Mouse (Mus musculus): ENCODE results near the gene Tex48. TPM values are rescaled to one million over a fixed set of nuclear protein-coding genes. Genes with fewer than 3 reads are reported as not detected.
A peak's percentile ranks its signal among the peaks of the same experiment; 100 is the strongest.

Tex48 gene
- not detected for polyA plus RNA-seq (2012; fragmentation: generic; extraction: Trizol)

- no peak for TF ChIP-seq MYOG (IDR thresholded peaks at IDR 0.05; ENCODE audit: control insufficient read depth in 1 of 3, insufficient read depth in 1 of 3, insufficient read length in 2 of 3, low read depth in 2 of 3)
- TF ChIP-seq SRF (IDR thresholded peaks at IDR 0.05; ENCODE audit: control insufficient read depth, insufficient read length, low read depth): no peak
- no peak for TF ChIP-seq E2F4 (IDR thresholded peaks at IDR 0.05; ENCODE audit: insufficient read depth)
- TF ChIP-seq TCF12 (IDR thresholded peaks at IDR 0.05; ENCODE audit: insufficient read depth, poor library complexity, severe bottlenecking): no peak
- no peak for TF ChIP-seq MAX (IDR thresholded peaks at IDR 0.05; ENCODE audit: low read depth)
- TF ChIP-seq CEBPB (IDR thresholded peaks at IDR 0.05; ENCODE audit: insufficient read depth, poor library complexity, severe bottlenecking): no peak
- H3K4me2 ChIP-seq (ENCODE audit: low read depth): no peak within 1 kb of the TSS
- no peak within 1 kb of the TSS for H3ac ChIP-seq (ENCODE audit: control insufficient read depth, insufficient read length)
- H3K27me3 ChIP-seq (ENCODE audit: control insufficient read depth, insufficient read depth, insufficient read length): no peaks in the 10 kb centered on the region
- no peaks in the 10 kb centered on the region for H3K79me2 ChIP-seq (ENCODE audit: control insufficient read depth, insufficient read depth)
- H3K4me3 ChIP-seq: no peak within 1 kb of the TSS
- no peaks in the 10 kb centered on the region for H3K36me3 ChIP-seq (ENCODE audit: control insufficient read depth, insufficient read depth)
Observed at GRCm38 (mm10) chr4:63622378-63622835, at the start of gene Tex48. Gene Tex48 (minus strand): TSS chr4:63622428.

GRCm38 (mm10) chr4:63668255-63668654, 46.0 kb upstream of the Tex48 start:
- Histone ChIP-seq H3K4me2 (ENCODE audit: low read depth) (peak overlapping the region; percentile 50), H3ac (ENCODE audit: control insufficient read depth, insufficient read length) (no peak overlapping the region), H3K36me3 (ENCODE audit: control insufficient read depth, insufficient read depth) (no peaks in the 10 kb centered on the region), H3K4me3 (no peak overlapping the region), H3K27me3 (ENCODE audit: control insufficient read depth, insufficient read depth, insufficient read length) (no peaks in the 10 kb centered on the region), H3K79me2 (ENCODE audit: control insufficient read depth, insufficient read depth) (no peaks in the 10 kb centered on the region)
- no peak for TF ChIP-seq E2F4 (IDR thresholded peaks at IDR 0.05; ENCODE audit: insufficient read depth)
- TF ChIP-seq POLR2AphosphoS2 (IDR thresholded peaks at IDR 0.05; ENCODE audit: insufficient read length, low read depth): no peak
- no peak for TF ChIP-seq TCF12 (IDR thresholded peaks at IDR 0.05; ENCODE audit: insufficient read depth, poor library complexity, severe bottlenecking)
- TF ChIP-seq SRF (IDR thresholded peaks at IDR 0.05; ENCODE audit: control insufficient read depth, insufficient read length, low read depth): no peak
- TF ChIP-seq USF1 (IDR thresholded peaks at IDR 0.05; ENCODE audit: low read depth): no peak
- TF ChIP-seq POLR2A (IDR thresholded peaks at IDR 0.05; ENCODE audit: insufficient read length, low read depth): no peak
- no peak for TF ChIP-seq REST (IDR thresholded peaks at IDR 0.05; ENCODE audit: insufficient read depth, insufficient read length)
- peak in 2 of 3 experiments; percentile 63 to 90 for TF ChIP-seq MYOD1 (IDR thresholded peaks at IDR 0.05; ENCODE audit: control insufficient read depth in 1 of 3, insufficient read length in 2 of 3, low read depth in 2 of 3)
- no peak for TF ChIP-seq MAX (IDR thresholded peaks at IDR 0.05; ENCODE audit: low read depth)
- no peak for TF ChIP-seq TCF3 (IDR thresholded peaks at IDR 0.05; ENCODE audit: insufficient read length, low read depth)
- TF ChIP-seq CEBPB (IDR thresholded peaks at IDR 0.05; ENCODE audit: insufficient read depth, poor library complexity, severe bottlenecking): no peak
- TF ChIP-seq MYOG (IDR thresholded peaks at IDR 0.05; ENCODE audit: control insufficient read depth in 1 of 3, insufficient read depth in 1 of 3, insufficient read length in 2 of 3, low read depth in 2 of 3): peak in 1 of 3 experiments; percentile 68

DNA sequence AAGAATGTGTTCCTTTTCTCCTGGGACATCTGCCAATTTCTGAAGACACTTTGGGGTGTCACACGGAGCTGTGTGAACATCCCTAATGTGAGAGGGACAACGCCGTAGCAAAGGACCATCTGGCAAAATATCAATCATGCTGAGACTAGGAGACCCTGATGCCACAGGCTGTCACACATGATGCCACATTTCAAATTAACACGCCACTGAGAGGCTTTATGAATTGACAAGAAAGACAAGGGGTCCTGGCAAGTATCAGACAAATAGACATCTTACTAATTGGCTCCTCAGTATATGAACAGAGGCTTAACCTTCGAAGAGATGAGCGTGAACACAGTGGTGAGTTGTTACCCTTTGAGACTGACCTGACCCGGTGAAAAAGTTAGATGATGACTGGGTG, 43.5 kb upstream of the Tex48 start:
- Histone ChIP-seq H3ac (ENCODE audit: control insufficient read depth, insufficient read length) (no peak overlapping the region), H3K27me3 (ENCODE audit: control insufficient read depth, insufficient read depth, insufficient read length) (no peaks in the 10 kb centered on the region), H3K4me2 (ENCODE audit: low read depth) (no peak overlapping the region), H3K4me3 (no peak overlapping the region), H3K36me3 (ENCODE audit: control insufficient read depth, insufficient read depth) (no peaks in the 10 kb centered on the region), H3K79me2 (ENCODE audit: control insufficient read depth, insufficient read depth) (no peaks in the 10 kb centered on the region)
- TF ChIP-seq POLR2A (IDR thresholded peaks at IDR 0.05; ENCODE audit: insufficient read length, low read depth): no peak
- TF ChIP-seq E2F4 (IDR thresholded peaks at IDR 0.05; ENCODE audit: insufficient read depth): no peak
- no peak for TF ChIP-seq POLR2AphosphoS2 (IDR thresholded peaks at IDR 0.05; ENCODE audit: insufficient read length, low read depth)
- TF ChIP-seq REST (IDR thresholded peaks at IDR 0.05; ENCODE audit: insufficient read depth, insufficient read length): no peak
- no peak for TF ChIP-seq MYOD1 (IDR thresholded peaks at IDR 0.05; ENCODE audit: control insufficient read depth in 1 of 3, insufficient read length in 2 of 3, low read depth in 2 of 3)
- TF ChIP-seq CEBPB (IDR thresholded peaks at IDR 0.05; ENCODE audit: insufficient read depth, poor library complexity, severe bottlenecking): no peak
- TF ChIP-seq MAX (IDR thresholded peaks at IDR 0.05; ENCODE audit: low read depth): no peak
- TF ChIP-seq MYOG (IDR thresholded peaks at IDR 0.05; ENCODE audit: control insufficient read depth in 1 of 3, insufficient read depth in 1 of 3, insufficient read length in 2 of 3, low read depth in 2 of 3): no peak
- TF ChIP-seq TCF3 (IDR thresholded peaks at IDR 0.05; ENCODE audit: insufficient read length, low read depth): no peak
- TF ChIP-seq TCF12 (IDR thresholded peaks at IDR 0.05; ENCODE audit: insufficient read depth, poor library complexity, severe bottlenecking): no peak
- TF ChIP-seq SRF (IDR thresholded peaks at IDR 0.05; ENCODE audit: control insufficient read depth, insufficient read length, low read depth): no peak
- no peak for TF ChIP-seq USF1 (IDR thresholded peaks at IDR 0.05; ENCODE audit: low read depth)

DNA sequence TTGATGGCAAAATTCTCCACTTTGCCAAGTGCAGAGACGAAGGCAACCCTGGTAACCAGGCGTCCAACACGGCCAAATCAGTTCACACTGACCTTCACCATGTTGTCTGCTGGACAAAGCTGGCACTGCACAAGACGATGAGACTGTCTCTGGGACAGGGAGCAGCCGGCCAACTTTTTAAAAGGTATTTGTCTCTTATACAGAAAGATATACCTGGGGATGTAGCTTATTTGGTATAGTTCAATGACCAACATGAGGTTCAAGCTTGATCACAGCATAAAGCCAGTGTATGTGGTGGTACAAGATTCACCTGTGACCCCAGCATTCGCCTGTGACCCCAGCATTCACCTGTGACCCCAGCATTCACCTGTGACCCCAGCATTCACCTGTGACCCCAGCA, 41.1 kb upstream of the Tex48 start, which contains the start of gene Gm11214:
Gm11214 (minus strand) TSS at position 101 of the 400 bp plus-strand sequence.
- Histone ChIP-seq H3K27me3 (ENCODE audit: control insufficient read depth, insufficient read depth, insufficient read length) (no peaks in the 10 kb centered on the region), H3K4me2 (ENCODE audit: low read depth) (no peak within 1 kb of the TSS), H3K4me3 (no peak within 1 kb of the TSS), H3K79me2 (ENCODE audit: control insufficient read depth, insufficient read depth) (no peaks in the 10 kb centered on the region), H3ac (ENCODE audit: control insufficient read depth, insufficient read length) (no peak within 1 kb of the TSS), H3K36me3 (ENCODE audit: control insufficient read depth, insufficient read depth) (no peaks in the 10 kb centered on the region)
- TF ChIP-seq SRF (IDR thresholded peaks at IDR 0.05; ENCODE audit: control insufficient read depth, insufficient read length, low read depth): no peak
- TF ChIP-seq MYOG (IDR thresholded peaks at IDR 0.05; ENCODE audit: control insufficient read depth in 1 of 3, insufficient read depth in 1 of 3, insufficient read length in 2 of 3, low read depth in 2 of 3): no peak
- no peak for TF ChIP-seq CEBPB (IDR thresholded peaks at IDR 0.05; ENCODE audit: insufficient read depth, poor library complexity, severe bottlenecking)
- no peak for TF ChIP-seq E2F4 (IDR thresholded peaks at IDR 0.05; ENCODE audit: insufficient read depth)

GRCm38 (mm10) chr4:63661857-63662256, 39.6 kb upstream of the Tex48 start:
- Histone ChIP-seq H3ac (ENCODE audit: control insufficient read depth, insufficient read length) (no peak overlapping the region), H3K27me3 (ENCODE audit: control insufficient read depth, insufficient read depth, insufficient read length) (no peaks in the 10 kb centered on the region), H3K36me3 (ENCODE audit: control insufficient read depth, insufficient read depth) (no peaks in the 10 kb centered on the region), H3K4me2 (ENCODE audit: low read depth) (no peak overlapping the region), H3K4me3 (no peak overlapping the region), H3K79me2 (ENCODE audit: control insufficient read depth, insufficient read depth) (no peaks in the 10 kb centered on the region)
- no peak for TF ChIP-seq POLR2AphosphoS2 (IDR thresholded peaks at IDR 0.05; ENCODE audit: insufficient read length, low read depth)
- TF ChIP-seq MAX (IDR thresholded peaks at IDR 0.05; ENCODE audit: low read depth): no peak
- no peak for TF ChIP-seq CEBPB (IDR thresholded peaks at IDR 0.05; ENCODE audit: insufficient read depth, poor library complexity, severe bottlenecking)
- no peak for TF ChIP-seq USF1 (IDR thresholded peaks at IDR 0.05; ENCODE audit: low read depth)
- no peak for TF ChIP-seq POLR2A (IDR thresholded peaks at IDR 0.05; ENCODE audit: insufficient read length, low read depth)
- no peak for TF ChIP-seq MYOG (IDR thresholded peaks at IDR 0.05; ENCODE audit: control insufficient read depth in 1 of 3, insufficient read depth in 1 of 3, insufficient read length in 2 of 3, low read depth in 2 of 3)
- TF ChIP-seq TCF3 (IDR thresholded peaks at IDR 0.05; ENCODE audit: insufficient read length, low read depth): no peak
- TF ChIP-seq SRF (IDR thresholded peaks at IDR 0.05; ENCODE audit: control insufficient read depth, insufficient read length, low read depth): no peak
- no peak for TF ChIP-seq REST (IDR thresholded peaks at IDR 0.05; ENCODE audit: insufficient read depth, insufficient read length)
- TF ChIP-seq E2F4 (IDR thresholded peaks at IDR 0.05; ENCODE audit: insufficient read depth): no peak
- no peak for TF ChIP-seq TCF12 (IDR thresholded peaks at IDR 0.05; ENCODE audit: insufficient read depth, poor library complexity, severe bottlenecking)
- no peak for TF ChIP-seq MYOD1 (IDR thresholded peaks at IDR 0.05; ENCODE audit: control insufficient read depth in 1 of 3, insufficient read length in 2 of 3, low read depth in 2 of 3)

All from myocyte (in vitro differentiated cells).